Mouse (Mus musculus) urinary bladder, adult 18-20 months (tissue): ENCODE measurements around the gene Pnck.

Experiments used
- DNase-seq, 2 experiments: peaks; one replicate each; pipeline ENCODE4 v3.0.0; 2022; ENCODE audit warnings: low spot score in 2 of 2, mixed read lengths in 2 of 2

Pnck gene

DNA sequence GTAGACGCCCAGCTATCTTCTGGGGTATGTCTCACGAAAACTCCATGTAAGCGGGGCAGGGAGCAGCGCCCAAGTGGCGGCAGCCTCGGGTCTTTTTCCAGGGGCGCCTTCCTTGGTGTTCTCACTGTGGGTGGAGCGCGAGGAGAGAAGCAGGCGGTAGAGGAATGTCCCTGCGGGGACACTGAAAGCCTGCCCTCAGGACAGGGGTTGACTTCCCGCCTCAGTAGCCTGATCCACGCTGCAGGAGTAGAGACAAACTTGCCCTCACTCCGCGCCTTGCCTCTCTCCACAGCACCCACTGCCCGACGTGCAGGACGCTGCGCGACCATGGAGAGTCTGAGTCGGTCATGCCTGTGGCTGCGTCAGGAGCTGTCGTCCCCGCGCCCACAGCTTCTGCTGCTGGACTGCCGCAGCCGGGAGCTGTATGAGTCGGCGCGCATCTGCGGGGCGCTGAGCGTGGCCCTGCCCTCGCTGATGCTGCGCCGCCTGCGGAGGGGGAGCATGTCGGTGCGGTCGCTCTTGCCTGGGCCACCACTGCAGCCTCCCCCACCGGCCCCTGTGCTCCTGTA, 19.9 kb downstream of the Pnck start:
- DNase-seq, result no peak

DNA sequence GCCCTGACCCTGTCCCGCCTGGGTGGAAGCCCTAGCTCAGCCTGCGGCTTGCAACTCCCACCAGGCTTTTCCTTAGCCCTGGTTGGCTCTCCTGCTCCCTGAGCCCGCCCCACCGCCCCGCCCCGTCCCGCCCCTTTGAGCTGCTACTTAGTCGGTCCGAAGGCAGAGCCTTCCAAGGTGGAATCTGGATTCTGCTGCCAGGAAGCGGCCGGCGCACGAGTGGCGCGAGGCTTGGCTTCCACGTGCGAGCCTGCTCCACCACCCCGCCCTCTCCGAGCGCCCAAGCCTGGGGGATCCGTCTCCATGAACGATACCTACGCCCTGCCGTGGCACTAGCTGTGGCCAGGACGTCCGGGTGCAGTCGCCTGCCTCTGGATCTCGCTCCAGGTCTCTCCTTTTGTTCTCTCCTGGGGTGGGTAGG, 20.7 kb downstream of the Pnck start, which contains the start of gene Dusp9:
Gene Dusp9, plus strand, starts transcription at position 165 of the 421 bp plus-strand sequence.
- DNase-seq, result no peak

GRCm38 (mm10) chrX:73637415-73637814, 22.5 kb downstream of the Pnck start:
- no peak for DNase-seq

DNA sequence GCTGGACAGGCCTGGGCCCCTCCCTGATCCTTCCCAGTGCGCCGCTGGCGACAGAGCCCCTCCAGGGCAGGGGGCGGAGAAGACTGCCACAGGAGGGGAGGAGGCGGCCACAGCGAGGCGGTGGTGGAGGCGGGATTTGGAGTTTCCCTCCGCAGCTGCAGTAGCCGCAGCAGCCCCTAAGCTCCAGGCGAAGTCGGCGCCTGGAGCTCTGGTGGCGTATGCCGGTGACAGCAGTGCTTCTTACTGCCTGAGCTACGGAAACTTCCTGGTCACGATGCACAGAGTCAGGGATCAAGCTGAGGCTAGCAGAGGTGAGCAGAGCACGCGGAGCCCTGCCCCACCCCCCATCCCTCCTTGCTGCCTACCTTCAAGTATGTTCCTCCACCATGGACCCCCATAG, 24.5 kb downstream of the Pnck start:
- no peak for DNase-seq

DNA sequence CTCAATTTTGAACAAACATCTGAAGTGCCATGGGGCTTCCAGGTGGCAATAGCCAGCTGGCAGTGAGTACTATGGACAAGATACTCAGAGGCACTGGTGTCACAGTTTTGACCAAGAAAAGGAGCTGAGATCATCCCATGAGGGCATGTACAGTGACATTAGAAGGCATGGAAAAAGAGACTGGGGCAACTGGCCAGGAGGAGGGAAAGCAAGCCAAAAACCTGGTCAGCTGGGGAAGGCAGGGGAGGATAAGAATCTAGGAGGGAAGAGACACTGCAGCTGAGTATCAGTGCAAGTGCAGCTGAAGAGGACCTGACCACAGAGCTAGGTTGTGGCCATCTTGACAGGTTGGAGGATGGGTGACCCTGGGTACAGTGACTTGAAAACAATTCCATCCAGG, 32.9 kb downstream of the Pnck start:
- no peak for DNase-seq

DNA sequence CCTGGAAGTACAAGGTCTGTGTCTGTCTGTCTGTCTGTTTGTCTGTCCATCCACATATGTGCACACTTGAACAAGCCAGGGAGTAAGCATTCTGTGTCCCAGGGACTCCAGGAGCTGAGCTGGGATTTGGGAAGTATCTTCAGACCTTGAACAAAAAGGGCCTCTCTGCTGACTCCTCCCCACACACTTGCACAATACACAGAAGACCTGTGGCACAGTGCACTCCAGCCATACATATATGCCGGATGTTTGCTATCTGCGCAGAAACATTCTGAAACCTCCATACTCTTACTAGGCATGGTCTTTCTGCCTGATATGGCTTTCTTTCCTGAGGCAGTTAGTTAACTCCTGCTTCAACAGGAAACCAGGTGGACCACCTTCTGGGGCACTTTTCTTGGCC, 40.0 kb downstream of the Pnck start:
- no peak for DNase-seq

GRCm38 (mm10) chrX:73619401-73619800, 40.5 kb downstream of the Pnck start:
- DNase-seq, result no peak

DNA sequence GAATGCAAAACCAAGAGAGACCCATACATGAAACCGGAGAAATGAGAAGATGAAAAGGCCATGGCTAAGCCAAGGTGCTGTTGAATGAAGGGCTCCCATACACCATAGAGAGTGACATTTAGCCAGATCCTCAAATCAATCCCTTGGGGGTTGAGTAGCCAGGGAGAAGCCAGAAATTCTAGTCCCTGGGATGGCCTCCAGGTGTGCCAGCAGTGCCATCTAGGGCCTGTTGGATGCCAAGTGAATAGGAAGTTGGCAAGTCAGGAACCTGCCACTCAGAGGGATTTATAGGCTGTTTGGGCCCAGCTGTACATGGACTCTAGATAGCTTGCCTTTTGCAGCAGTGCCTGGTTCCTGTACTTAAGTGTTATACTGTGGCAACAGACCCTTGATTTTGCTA, 44.0 kb downstream of the Pnck start:
- no peak for DNase-seq

GRCm38 (mm10) chrX:73613665-73614064, 46.3 kb downstream of the Pnck start:
- no peak for DNase-seq
